Mouse (Mus musculus) heart, adult 2 months (tissue): ENCODE measurements around the gene Lurap1l.

Experiments used
- CTCF ChIP-seq: fragments of 200-600 bp; IDR thresholded peaks from 2 replicates; pipeline ENCODE4 v1.8.1; 2022; ENCODE audit warnings: antibody characterized with exemption, mild to moderate bottlenecking, moderate library complexity
- EP300 ChIP-seq: fragments of 200-500 bp; IDR thresholded peaks from 2 replicates; pipeline ENCODE4 v1.6.1; 2011; ENCODE audit warnings: low read depth, low read length, control low read depth; ENCODE audit not compliant: insufficient read depth
- POLR2A ChIP-seq: fragments of 200-500 bp; IDR thresholded peaks from 2 replicates; pipeline ENCODE4 v1.6.1; 2011; ENCODE audit warnings: mild to moderate bottlenecking, low read depth, low read length, control low read depth; ENCODE audit not compliant: insufficient read depth

DNA sequence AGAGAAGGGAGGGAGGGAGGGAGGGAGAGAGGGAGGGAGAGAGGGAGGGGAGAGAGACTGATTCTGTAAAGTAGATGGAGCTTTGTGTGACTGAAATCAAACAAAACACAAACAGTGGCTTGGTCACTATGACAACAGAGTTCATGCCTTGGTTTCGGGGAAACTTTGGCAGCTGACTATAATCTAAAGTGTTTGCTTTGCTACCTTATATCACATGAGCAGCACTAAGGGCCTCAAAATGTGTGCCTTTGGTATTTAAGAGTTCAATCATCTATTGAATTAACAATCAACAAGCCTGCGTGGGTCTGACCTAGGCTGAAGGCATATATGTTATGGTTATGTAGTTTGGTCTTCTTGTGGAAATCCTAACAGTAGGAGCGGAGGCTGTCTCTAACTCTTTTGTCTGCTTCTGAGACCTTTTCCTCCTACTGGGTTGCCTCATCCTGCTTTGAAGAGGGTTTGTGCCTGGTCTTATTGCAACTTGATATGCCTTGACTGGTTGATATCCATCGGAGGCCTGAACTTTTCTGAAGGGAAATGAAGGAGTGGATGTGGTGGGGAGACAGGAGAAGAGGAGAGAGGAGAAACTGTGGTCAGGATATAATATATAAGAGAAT is 15.1 kb upstream of the Lurap1l start:
- TF ChIP-seq EP300 (no peak), CTCF (no peak), POLR2A (no peak)
